Mouse (Mus musculus) bone marrow macrophage, adult 2 months (primary cell): ENCODE data around the gene Pgbd5.

Source experiments
- CTCF ChIP-seq: IDR thresholded peaks from 2 replicates; pipeline ENCODE4 v1.5.1; 2012; ENCODE audit warnings: low read depth, mild to moderate bottlenecking, low read length, moderate library complexity
- POLR2A ChIP-seq: IDR thresholded peaks from 2 replicates; pipeline ENCODE4 v1.6.1; 2012; ENCODE audit warnings: mild to moderate bottlenecking, low read depth, low read length, borderline replicate concordance

- no peak for TF ChIP-seq POLR2A
- TF ChIP-seq CTCF = no peak
Measured at GRCm38 (mm10) chr8:124435707-124436243, 3.7 kb downstream of the Pgbd5 start.
